Mouse (Mus musculus): Measurements from ENCODE around the gene Aldh16a1. TPM values are rescaled to one million over a fixed set of nuclear protein-coding genes. Genes with fewer than 3 reads are reported as not detected.

Gene Aldh16a1
- polyA plus RNA-seq, 1 experiment from 2014 or later = 13.0 TPM

- peaks cover 32% of the 10 kb centered on the region for H3K36me3 ChIP-seq (ENCODE audit: inconsistent target)
- H3K4me3 ChIP-seq (ENCODE audit: inconsistent target) = no peak overlapping the region
- 98% methylated on average over 6 of the region's 8 CpGs for WGBS (ENCODE audit: missing documents)
- no peak overlapping the region for H3K27ac ChIP-seq
- H3K79me2 ChIP-seq (ENCODE audit: inconsistent target) = no peaks in the 10 kb centered on the region
Measured at GRCm38 (mm10) chr7:45139904-45140723, 14.3 kb downstream of the Aldh16a1 start.

- WGBS (ENCODE audit: missing documents) = 93% methylated on average over 1 of the region's 1 CpGs
- Histone ChIP-seq H3K4me3 (ENCODE audit: inconsistent target) (no peak overlapping the region), H3K36me3 (ENCODE audit: inconsistent target) (peaks cover 17% of the 10 kb centered on the region; the same call in 1 of the 2 replicates), H3K27ac (no peak overlapping the region), H3K79me2 (ENCODE audit: inconsistent target) (no peaks in the 10 kb centered on the region)
Measured at GRCm38 (mm10) chr7:45138403-45138802, 16.0 kb downstream of the Aldh16a1 start.

GRCm38 (mm10) chr7:45137171-45138006 lies 17.0 kb downstream of the Aldh16a1 start:
- Histone ChIP-seq H3K4me3 (ENCODE audit: inconsistent target) (no peak overlapping the region), H3K36me3 (ENCODE audit: inconsistent target) (0 out of 2 replicates have a peak, but pooled peaks cover 6% of the 10 kb centered on the region), H3K27ac (no peak overlapping the region), H3K79me2 (ENCODE audit: inconsistent target) (no peaks in the 10 kb centered on the region)
- WGBS (ENCODE audit: missing documents) = 37% methylated on average over 12 of the region's 12 CpGs

GRCm38 (mm10) chr7:45135993-45136567 lies 18.3 kb downstream of the Aldh16a1 start, which contains the start of the genes Gm45713 and Flt3l:
Gene Gm45713 (minus strand): TSS chr7:45136231.
Gene Flt3l (minus strand): TSS chr7:45136432.
- peak within 1 kb of the TSS; percentile 71 for H3K27ac ChIP-seq
- WGBS (ENCODE audit: missing documents) = 1% methylated on average over 21 of the region's 29 CpGs
- H3K36me3 ChIP-seq (ENCODE audit: inconsistent target) = no peaks in the 10 kb centered on the region

GRCm38 (mm10) chr7:45135370-45135769 lies 19.0 kb downstream of the Aldh16a1 start:
- peak overlapping the region; percentile 62 for H3K4me3 ChIP-seq (ENCODE audit: inconsistent target)
- H3K27ac ChIP-seq = peak overlapping the region; percentile 71; the same call in 1 of the 2 replicates
- H3K79me2 ChIP-seq (ENCODE audit: inconsistent target) = no peaks in the 10 kb centered on the region
- H3K36me3 ChIP-seq (ENCODE audit: inconsistent target) = no peaks in the 10 kb centered on the region
- 69% methylated on average over 3 of the region's 3 CpGs for WGBS (ENCODE audit: missing documents)

More at GRCm38 (mm10) chr7:45135993-45136567, 18.3 kb downstream of the Aldh16a1 start, which contains the start of the genes Gm45713 and Flt3l:
- H3K79me2 ChIP-seq (ENCODE audit: inconsistent target) = no peaks in the 10 kb centered on the region
- H3K4me3 ChIP-seq (ENCODE audit: inconsistent target) = peak within 1 kb of the TSS; percentile 62

DNA sequence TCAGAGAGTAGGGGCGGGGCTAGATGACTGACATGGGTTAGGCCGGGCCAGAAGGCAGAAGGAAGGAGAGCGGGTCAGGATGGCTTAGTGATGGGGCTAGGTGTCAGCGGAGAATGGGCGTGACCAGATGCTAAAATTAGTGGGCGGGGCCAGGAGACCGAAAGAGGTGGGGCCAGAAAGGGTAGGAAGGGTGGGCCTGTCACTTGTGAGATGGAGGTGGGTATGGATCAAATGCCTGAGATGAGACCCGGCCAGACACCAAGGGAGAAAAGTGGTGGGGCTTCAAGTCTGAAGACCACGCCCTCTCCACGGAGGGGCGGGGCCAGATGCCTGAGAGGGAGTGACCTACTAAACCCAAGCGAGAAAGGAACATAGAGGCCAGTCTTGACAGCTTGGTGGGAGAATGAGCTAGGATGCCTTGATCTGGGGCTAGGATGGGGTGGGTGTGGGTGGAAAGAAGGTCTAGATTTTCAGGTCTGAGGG lies 19.8 kb downstream of the Aldh16a1 start:
- H3K4me3 ChIP-seq (ENCODE audit: inconsistent target) = no peak overlapping the region
- WGBS (ENCODE audit: missing documents) = 39% methylated on average over 12 of the region's 12 CpGs
- no peaks in the 10 kb centered on the region for H3K79me2 ChIP-seq (ENCODE audit: inconsistent target)
- H3K36me3 ChIP-seq (ENCODE audit: inconsistent target) = no peaks in the 10 kb centered on the region
- no peak overlapping the region for H3K27ac ChIP-seq

GRCm38 (mm10) chr7:45133446-45134159 lies 20.8 kb downstream of the Aldh16a1 start:
- no peak overlapping the region for H3K4me3 ChIP-seq (ENCODE audit: inconsistent target)
- no peak overlapping the region for H3K27ac ChIP-seq
- H3K79me2 ChIP-seq (ENCODE audit: inconsistent target) = no peaks in the 10 kb centered on the region
- H3K36me3 ChIP-seq (ENCODE audit: inconsistent target) = no peaks in the 10 kb centered on the region
- 82% methylated on average over 8 of the region's 8 CpGs for WGBS (ENCODE audit: missing documents)

GRCm38 (mm10) chr7:45131850-45132249 lies 22.5 kb downstream of the Aldh16a1 start:
- WGBS (ENCODE audit: missing documents) = 94% methylated on average over 11 of the region's 11 CpGs
- H3K79me2 ChIP-seq (ENCODE audit: inconsistent target) = peaks cover 17% of the 10 kb centered on the region
- H3K36me3 ChIP-seq (ENCODE audit: inconsistent target) = peaks cover 3% of the 10 kb centered on the region; the same call in 1 of the 2 replicates
- H3K4me3 ChIP-seq (ENCODE audit: inconsistent target) = no peak overlapping the region
- H3K27ac ChIP-seq = no peak overlapping the region

GRCm38 (mm10) chr7:45129776-45130512 lies 24.4 kb downstream of the Aldh16a1 start:
- H3K4me3 ChIP-seq (ENCODE audit: inconsistent target) = peak overlapping the region; percentile 62
- peaks cover 21% of the 10 kb centered on the region for H3K36me3 ChIP-seq (ENCODE audit: inconsistent target)

GRCm38 (mm10) chr7:45129318-45129717 lies 25.1 kb downstream of the Aldh16a1 start:
- WGBS (ENCODE audit: missing documents) = under 1% methylated on average over 17 of the region's 17 CpGs
- H3K79me2 ChIP-seq (ENCODE audit: inconsistent target) = peaks cover 25% of the 10 kb centered on the region
- H3K27ac ChIP-seq = peak overlapping the region; percentile 85
- H3K36me3 ChIP-seq (ENCODE audit: inconsistent target) = peaks cover 21% of the 10 kb centered on the region
- peak overlapping the region; percentile 62 for H3K4me3 ChIP-seq (ENCODE audit: inconsistent target)

More at GRCm38 (mm10) chr7:45129776-45130512, 24.4 kb downstream of the Aldh16a1 start:
- WGBS (ENCODE audit: missing documents) = 81% methylated on average over 15 of the region's 15 CpGs
- Histone ChIP-seq H3K27ac (peak overlapping the region; percentile 85), H3K79me2 (ENCODE audit: inconsistent target) (peaks cover 25% of the 10 kb centered on the region)

DNA sequence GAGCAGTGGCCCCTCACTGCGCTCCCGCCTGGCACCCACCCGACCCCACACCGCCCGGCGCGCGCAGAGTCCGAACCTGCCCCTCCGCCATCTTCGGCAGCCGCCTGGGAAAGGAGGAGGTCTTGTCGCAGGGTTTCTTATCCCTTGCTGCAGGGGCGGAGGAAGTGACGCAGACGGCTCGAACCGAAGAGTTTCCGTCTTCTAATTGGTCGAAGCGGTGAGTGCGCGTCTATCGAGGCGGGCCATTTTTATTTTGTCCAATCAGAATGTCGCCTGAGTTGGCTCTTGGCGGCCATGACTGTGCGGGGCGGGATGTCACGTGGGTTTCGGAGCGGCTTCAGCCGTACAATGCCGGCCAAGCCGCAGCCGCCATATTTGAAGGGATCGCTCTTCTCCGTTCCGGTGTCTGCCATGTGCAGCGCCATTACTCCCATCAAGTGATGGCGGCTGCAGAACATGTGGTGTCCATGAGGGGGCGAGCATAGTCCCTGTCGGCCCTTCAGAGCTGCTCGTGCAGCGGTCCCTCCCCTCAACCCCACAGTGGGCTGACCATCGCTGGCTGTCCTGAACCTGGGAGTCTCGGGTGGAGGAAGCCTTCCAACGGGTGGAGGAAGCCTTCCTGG lies 25.6 kb downstream of the Aldh16a1 start, which contains the start of gene Rpl13a:
TSS of gene Rpl13a (minus strand) at position 138 of the 623 bp plus-strand sequence.
- Histone ChIP-seq H3K4me3 (ENCODE audit: inconsistent target) (peak within 1 kb of the TSS; percentile 99), H3K79me2 (ENCODE audit: inconsistent target) (peaks cover 29% of the 10 kb centered on the region), H3K27ac (peak within 1 kb of the TSS; percentile 90), H3K36me3 (ENCODE audit: inconsistent target) (peaks cover 21% of the 10 kb centered on the region)
- WGBS (ENCODE audit: missing documents) = under 1% methylated on average over 48 of the region's 48 CpGs

DNA sequence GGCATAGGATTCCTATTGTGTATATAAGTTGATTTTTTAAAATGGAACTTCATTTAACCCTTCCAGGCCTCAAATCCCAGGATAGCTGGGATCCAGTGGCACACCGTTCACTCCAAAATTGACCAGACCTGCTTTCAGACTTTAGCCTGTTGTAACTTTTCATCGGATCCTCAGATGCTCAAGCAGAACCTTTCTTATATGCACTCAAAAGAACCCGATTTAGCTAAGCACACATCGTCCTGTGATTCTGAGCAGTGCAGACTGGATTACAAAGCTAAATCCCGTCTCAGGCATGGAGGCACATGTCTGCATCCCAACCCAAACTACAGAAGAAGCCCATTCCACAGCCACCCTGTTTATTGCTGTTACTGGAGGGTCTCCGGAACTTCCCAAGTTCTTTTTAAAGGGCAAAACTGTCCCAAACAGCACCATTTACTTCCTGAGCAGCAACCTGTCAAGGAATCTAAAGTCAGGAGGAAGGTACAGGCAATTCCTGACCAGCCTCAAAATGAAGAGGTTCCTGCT lies 26.6 kb downstream of the Aldh16a1 start:
- H3K36me3 ChIP-seq (ENCODE audit: inconsistent target) = peaks cover 23% of the 10 kb centered on the region
- peaks cover 39% of the 10 kb centered on the region for H3K79me2 ChIP-seq (ENCODE audit: inconsistent target)
- H3K4me3 ChIP-seq (ENCODE audit: inconsistent target) = peak overlapping the region; percentile 99
- under 1% methylated on average over 6 of the region's 6 CpGs for WGBS (ENCODE audit: missing documents)
- peak overlapping the region; percentile 90 for H3K27ac ChIP-seq

Measured in macrophage (primary cell).